Mouse (Mus musculus) left cerebral cortex, postnatal 36 days (tissue): ENCODE data around the gene Zfp934. TPM values are rescaled to one million over a fixed set of nuclear protein-coding genes. Genes with fewer than 3 reads are reported as not detected.
A peak's percentile ranks its signal among the peaks of the same experiment; 100 is the strongest.
"Not testable (repeated sequence)": the region's sequence is repeated elsewhere in the genome, so short reads cannot be mapped to it uniquely, and the experiment has no call there.

ENCODE experiments used
- DNase-seq, 2 experiments: peaks; one replicate each; pipeline ENCODE4 v3.0.0; 2021 to 2022; ENCODE audit warnings: low spot score in 2 of 2, mixed read lengths in 1 of 2
- intact Hi-C: fragments of 180-260 bp; cut with DNase I; formaldehyde crosslinking; loops from one replicate; pipeline ENCODE4 v1.15.1; 2025
- microRNA-seq: library from miRNA; unstranded; fragments of <30 nt; microRNA quantifications from one replicate; pipeline ENCODE4 v1.2.0, GENCODE M21; 2022
- total RNA-seq, 2 experiments: library from RNA; stranded (reverse); gene quantifications; 2 replicates each; pipeline ENCODE4 v1.2.3; 2021

Zfp934 gene
- total RNA-seq = 1 to 10 TPM; 6.1 to 6.9 TPM

DNA sequence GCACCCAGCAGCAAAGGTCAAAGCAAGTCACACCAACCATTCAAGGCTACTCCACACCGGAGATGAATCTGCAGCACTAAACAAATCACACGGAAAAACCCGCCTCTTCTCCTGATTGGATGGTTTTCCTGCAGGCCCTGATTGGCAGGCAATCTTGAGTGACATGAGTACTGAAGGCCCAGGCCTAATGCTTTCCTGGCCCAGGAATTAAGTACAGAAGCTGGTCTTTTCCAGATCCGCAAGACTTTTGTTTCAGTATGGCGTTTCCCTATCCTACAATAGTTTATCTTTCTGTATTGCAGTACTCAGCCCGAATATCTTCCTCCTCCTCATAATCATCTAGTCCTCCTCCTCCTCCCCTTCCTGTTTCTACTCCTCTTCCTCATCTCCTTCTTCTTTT, at the start of gene Zfp934:
Gene Zfp934 (minus strand): TSS at position 101 of the 400 bp plus-strand sequence.
- DNase-seq, intact Hi-C loops: not testable (repeated sequence)

DNA sequence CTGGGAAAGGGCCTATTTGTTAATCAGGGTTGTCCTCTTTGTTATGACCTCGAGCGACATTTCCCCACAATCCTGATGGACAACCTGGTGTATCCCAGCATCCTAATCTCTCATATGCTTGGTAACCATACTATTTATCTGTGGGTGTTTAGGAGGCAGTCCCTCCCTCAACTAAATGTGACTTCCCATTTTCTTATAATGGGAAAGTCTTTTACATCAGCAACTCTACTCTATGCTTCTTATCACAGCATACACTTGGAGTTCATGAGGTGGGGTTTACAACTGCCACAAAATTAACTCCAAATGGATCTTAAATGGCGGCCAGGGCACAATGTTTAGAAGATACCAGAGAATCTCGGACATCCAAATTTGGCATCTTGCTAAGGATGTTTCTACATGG, 46.5 kb upstream of the Zfp934 start:
- intact Hi-C loops, DNase-seq: not testable (repeated sequence)

DNA sequence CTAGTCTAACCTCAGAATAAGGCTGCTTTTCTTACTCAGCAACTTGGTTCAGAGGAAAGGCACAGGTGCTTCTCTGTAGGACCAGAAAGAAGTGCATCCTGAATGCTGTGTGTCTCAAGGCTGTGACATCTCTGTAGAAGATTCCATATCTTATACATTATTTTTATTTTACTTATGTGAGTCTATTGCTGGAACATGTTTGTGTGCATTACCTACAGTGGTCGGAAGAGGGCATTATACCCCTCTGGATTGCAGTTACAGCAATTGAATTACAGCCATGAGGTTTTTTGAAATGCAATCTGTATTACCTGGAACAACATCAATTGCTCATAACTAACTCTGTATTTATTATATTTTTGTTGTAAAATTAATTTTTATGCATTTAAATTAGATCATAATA, 9.3 kb downstream of the Zfp934 start:
- DNase-seq = peak in 1 of 2 experiments; percentile 3
- intact Hi-C loops = not testable (repeated sequence)

- DNase-seq = peak; percentile 70 to 75
- intact Hi-C loops = not testable (repeated sequence)
These were observed 12.5 kb downstream of the Zfp934 start, which contains the start of gene Zfp935 for GRCm38 (mm10) chr13:62558189-62559110. Gene Zfp935, minus strand, starts transcription at chr13:62558511.

DNA sequence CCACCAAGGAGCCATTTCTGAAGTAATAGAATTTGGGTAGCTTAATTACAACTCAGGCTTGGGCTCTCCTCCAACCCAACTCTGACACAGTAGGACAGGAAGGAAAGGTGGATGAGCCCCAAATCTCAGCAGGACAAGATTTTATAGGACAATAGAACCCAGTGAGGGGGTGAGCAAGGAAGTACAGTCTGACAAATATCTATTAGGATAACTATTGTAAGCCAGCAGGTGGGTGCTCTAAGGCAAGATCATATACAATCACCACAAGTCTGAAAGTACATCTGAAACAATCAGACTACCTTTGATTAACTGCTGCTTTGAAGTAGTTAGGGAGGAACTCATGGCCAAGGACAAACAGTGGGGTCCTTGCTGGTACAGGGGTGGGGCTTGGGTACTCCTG, 40.9 kb downstream of the Zfp934 start:
- DNase-seq, intact Hi-C loops: not testable (repeated sequence)

- intact Hi-C loops, DNase-seq: not testable (repeated sequence)
These were observed 60.2 kb downstream of the Zfp934 start for GRCm38 (mm10) chr13:62510641-62511420.

DNA sequence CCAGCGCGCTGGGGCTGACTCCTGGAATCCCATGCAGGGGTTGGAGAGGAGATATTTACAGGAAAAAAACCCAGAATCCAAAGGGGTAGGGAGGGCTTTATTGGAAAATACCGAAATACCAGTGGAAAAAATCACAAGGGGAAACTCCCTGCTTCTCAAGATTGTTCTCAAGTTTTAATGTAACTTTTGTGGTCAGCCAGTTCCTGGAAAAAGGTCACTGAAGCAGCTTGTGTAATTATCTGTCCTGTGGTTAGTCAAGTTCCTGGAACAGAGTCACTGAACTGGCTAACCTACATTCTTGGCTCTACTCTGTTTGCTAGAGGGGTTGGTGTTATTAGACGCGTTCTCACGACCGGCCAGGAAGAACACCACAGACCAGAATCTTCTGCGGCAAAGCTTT, 98.3 kb downstream of the Zfp934 start:
- intact Hi-C loops, DNase-seq: not testable (repeated sequence)

DNA sequence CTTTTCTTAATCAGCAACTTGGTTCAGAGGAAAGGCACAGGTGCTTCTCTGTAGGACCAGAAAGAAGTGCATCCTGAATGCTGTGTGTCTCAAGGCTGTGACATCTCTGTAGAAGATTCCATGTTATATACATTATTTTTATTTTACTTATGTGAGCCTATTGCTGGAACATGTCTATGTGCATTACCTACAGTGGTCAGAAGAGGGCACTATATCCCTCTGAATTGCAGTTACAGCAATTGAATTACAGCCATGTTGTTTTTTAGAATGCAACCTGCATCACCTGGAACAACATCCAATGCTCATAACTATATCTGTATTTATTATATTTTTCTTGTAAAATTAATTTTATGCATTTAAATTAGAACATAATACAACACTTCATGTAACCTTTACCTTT, 101.1 kb downstream of the Zfp934 start:
- not testable (repeated sequence) for DNase-seq
- intact Hi-C loops = loop anchor here (10.0 kb wide), 1 partner anchor 385 kb away; the partner anchor contains the start of gene Fbp2

DNA sequence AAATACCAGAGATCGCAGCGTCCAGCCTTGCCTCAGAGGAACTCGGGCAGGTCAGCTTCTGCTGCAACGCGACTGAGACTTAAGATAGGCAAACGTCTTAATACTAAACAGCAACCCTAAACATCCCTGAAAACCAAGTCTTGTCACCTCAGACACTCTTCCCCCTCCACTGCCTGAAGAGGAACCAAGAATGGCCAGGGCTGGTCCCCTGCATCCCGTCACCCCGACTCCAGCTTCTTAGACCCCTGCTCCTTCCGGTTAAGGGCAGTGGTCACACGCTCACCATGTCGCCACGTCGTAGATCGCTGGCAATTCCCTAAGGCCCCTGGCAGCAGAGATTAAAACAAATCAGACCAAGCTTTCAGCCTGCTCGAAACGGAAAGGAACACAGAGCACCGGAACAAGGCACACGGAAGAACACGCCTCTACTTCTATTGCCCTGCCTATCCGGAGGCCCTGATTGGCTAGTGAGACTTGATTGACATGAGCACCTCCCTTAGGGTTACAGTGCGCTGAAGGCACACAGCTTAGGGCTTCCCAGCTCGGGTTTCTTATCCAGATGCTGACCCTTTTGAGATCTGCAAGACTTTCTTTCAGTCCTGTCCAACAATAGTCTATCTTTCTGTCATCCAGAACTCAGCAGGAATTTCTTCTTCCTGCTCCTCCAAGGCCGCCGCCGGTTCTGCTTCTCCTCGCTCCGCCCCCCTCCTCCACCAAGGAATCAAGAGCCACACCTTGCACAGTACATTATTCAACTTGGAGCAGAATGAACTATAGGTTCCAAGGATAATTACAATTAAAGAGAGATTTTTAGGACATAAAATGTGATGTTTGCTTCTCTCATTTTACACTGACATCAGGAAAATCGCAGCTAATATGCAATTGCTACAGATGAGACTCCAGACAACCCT, 104.3 kb downstream of the Zfp934 start, which contains the start of gene Gm49359:
Gene Gm49359 (minus strand): TSS at position 409 of the 911 bp plus-strand sequence.
- intact Hi-C loops = loop anchor here (10.0 kb wide), 1 partner anchor 388 kb away; the partner anchor contains the start of gene Fbp2
- peak; percentile 86 to 88 for DNase-seq

Small RNA genes lying within 50 kb of the gene (microRNA-seq; reads per million reads assigned to microRNA genes)
- not detected for gene Gm22256

Other genes starting within 250 kb of the Zfp934 start
- 1 to 10 TPM; 1.2 to 1.4 TPM for gene Gm3604, start 188.0 kb downstream of the Zfp934 start, total RNA-seq
- gene Gm49359, start 104.4 kb downstream of the Zfp934 start, total RNA-seq = 10 to 100 TPM; 10.7 to 15.8 TPM
- 1 to 10 TPM in 1 of 2 experiments, not detected in 1; 1.4 TPM for gene Zfp935, start 12.7 kb downstream of the Zfp934 start, total RNA-seq
- 1 to 10 TPM; 2.9 to 3.4 TPM for gene 6720489N17Rik, start 53.0 kb upstream of the Zfp934 start, total RNA-seq
- 10 to 100 TPM; 10.6 to 15.5 TPM for gene Platr25, start 189.5 kb upstream of the Zfp934 start, total RNA-seq
- 1 to 10 TPM; 5.8 to 6.3 TPM for gene Gm5141, start 214.6 kb upstream of the Zfp934 start, total RNA-seq